In the genomic region with DNA sequence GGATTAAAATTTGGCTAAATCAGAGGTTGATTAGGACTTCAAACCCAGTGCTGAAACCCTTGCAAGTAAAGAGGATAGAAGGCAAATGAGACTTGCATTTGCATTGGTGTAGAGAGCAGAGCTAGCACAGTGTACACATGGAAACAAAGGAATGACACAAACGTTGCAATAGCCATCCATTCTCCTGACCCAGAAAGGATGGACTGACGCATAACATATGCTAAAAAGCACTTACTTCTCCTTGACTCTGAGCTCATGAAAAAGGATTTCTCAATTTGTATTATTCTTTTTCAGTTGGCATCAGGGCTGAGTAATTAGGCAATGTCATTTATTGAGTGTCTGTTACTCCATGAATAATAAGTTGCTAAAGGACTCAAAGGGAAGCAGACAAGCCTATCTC, we compare ENCODE assay signal across 16 mouse cellular contexts.
"Had no signal": no experiment of that assay in that cellular context is flagged by ENCODE, and none has a peak within 500 bp of the region (broad histone marks: within the 10 kb centered on the region; RNA-seq: fewer than 3 reads in every experiment).

No protein-coding gene starts in this region.

- H3K4me1 ChIP-seq: lung, embryonic 15.5 days; midbrain, embryonic 10.5 days; midbrain, embryonic 13.5 days had no signal

- H3K4me3 ChIP-seq: layer of hippocampus, adult 2 months; left cerebral cortex, adult 2 months; lung, embryonic 15.5 days; megakaryocyte, embryonic 14.5 days; midbrain, embryonic 10.5 days; midbrain, embryonic 13.5 days had no signal

- H3K4me2 ChIP-seq: lung, embryonic 15.5 days; midbrain, embryonic 13.5 days had no signal

- H3K9me3 ChIP-seq: lung, embryonic 15.5 days; megakaryocyte, embryonic 14.5 days; midbrain, embryonic 10.5 days; midbrain, embryonic 13.5 days had no signal

- H3K36me3 ChIP-seq: lung, embryonic 15.5 days; midbrain, embryonic 10.5 days; midbrain, embryonic 13.5 days had no signal

- H3K27ac ChIP-seq: layer of hippocampus, adult 2 months; left cerebral cortex, adult 2 months; lung, embryonic 15.5 days; midbrain, embryonic 10.5 days; midbrain, embryonic 13.5 days had no signal

- DNase-seq: kidney, adult 18-20 months; kidney, adult 9 months; kidney, postnatal 14 days; layer of hippocampus, adult 9-11 months; lung, adult 18-20 months; thymus, adult 18-20 months; thymus, postnatal 36 days had no signal

- H3K27me3 ChIP-seq: lung, embryonic 15.5 days; megakaryocyte, embryonic 14.5 days; midbrain, embryonic 13.5 days had no signal

- H3K9ac ChIP-seq: liver, embryonic 14.5 days; lung, embryonic 15.5 days; midbrain, embryonic 13.5 days had no signal

- ATAC-seq: intestine, embryonic 16.5 days; midbrain, embryonic 13.5 days; midbrain, embryonic 16.5 days had no signal
